Mouse (Mus musculus) liver, postnatal 0 days (tissue): Measurements from ENCODE around the gene Dlgap4.

Experiments
- CTCF ChIP-seq: sonication (generic); IDR thresholded peaks from 2 replicates; pipeline ENCODE4 v1.5.1; 2016; ENCODE audit warnings: antibody characterized with exemption, low read depth
- EP300 ChIP-seq: IDR thresholded peaks from 2 replicates; pipeline ENCODE4 v1.6.1; 2016; ENCODE audit warnings: antibody characterized with exemption, low read depth, mild to moderate bottlenecking

GRCm38 (mm10) chr2:156787090-156787775 lies 173.7 kb downstream of the Dlgap4 start:
- TF ChIP-seq CTCF (no peak), EP300 (no peak)
